Mouse (Mus musculus) splenic B cell, adult 2 months (primary cell): ENCODE results near the gene Celf6.

Experiments
- DNase-seq: peaks from one replicate; pipeline ENCODE4 v3.0.0-alpha.2; 2011; ENCODE audit warnings: low read depth, low spot score
- H3K27me3 ChIP-seq: 2 replicates; pipeline ENCODE4 v1.6.1; 2012; ENCODE audit warnings: mild to moderate bottlenecking, low read length, moderate library complexity, mixed read lengths; ENCODE audit not compliant: control insufficient read depth, poor library complexity, insufficient read depth, severe bottlenecking
- H3K36me3 ChIP-seq: 2 replicates; pipeline ENCODE4 v1.6.1; 2012; ENCODE audit warnings: mild to moderate bottlenecking, low read length, moderate library complexity, mixed read lengths; ENCODE audit not compliant: control insufficient read depth, poor library complexity, insufficient read depth, severe bottlenecking

Gene Celf6

GRCm38 (mm10) chr9:59552610-59553009, 25.1 kb upstream of the Celf6 start:
- peaks cover 7% of the 10 kb centered on the region; the same call in 1 of the 2 replicates for H3K36me3 ChIP-seq
- no peak for DNase-seq

GRCm38 (mm10) chr9:59553719-59554118, 24.0 kb upstream of the Celf6 start:
- Histone ChIP-seq H3K27me3 (no peaks in the 10 kb centered on the region), H3K36me3 (peaks cover 9% of the 10 kb centered on the region)
- no peak for DNase-seq

More at GRCm38 (mm10) chr9:59552610-59553009, 25.1 kb upstream of the Celf6 start:
- no peaks in the 10 kb centered on the region for H3K27me3 ChIP-seq

GRCm38 (mm10) chr9:59565600-59565999, 12.1 kb upstream of the Celf6 start:
- H3K27me3 ChIP-seq: no peaks in the 10 kb centered on the region
- peak; percentile 88 for DNase-seq
- H3K36me3 ChIP-seq: peaks cover 11% of the 10 kb centered on the region

GRCm38 (mm10) chr9:59567111-59567510, 10.6 kb upstream of the Celf6 start:
- Histone ChIP-seq H3K27me3 (no peaks in the 10 kb centered on the region), H3K36me3 (peaks cover 6% of the 10 kb centered on the region)
- peak; percentile 88 for DNase-seq

GRCm38 (mm10) chr9:59571852-59572251, 5.9 kb upstream of the Celf6 start:
- no peak for DNase-seq
- no peaks in the 10 kb centered on the region for H3K36me3 ChIP-seq
- H3K27me3 ChIP-seq: no peaks in the 10 kb centered on the region

GRCm38 (mm10) chr9:59577401-59577800, 316 bp upstream of the Celf6 start:
- Histone ChIP-seq H3K27me3 (0 out of 2 replicates have a peak, but pooled peaks cover 2% of the 10 kb centered on the region), H3K36me3 (no peaks in the 10 kb centered on the region)
- no peak for DNase-seq

- no peak for DNase-seq
- Histone ChIP-seq H3K36me3 (no peaks in the 10 kb centered on the region), H3K27me3 (0 out of 2 replicates have a peak, but pooled peaks cover 2% of the 10 kb centered on the region)
These were observed 769 bp downstream of the Celf6 start for GRCm38 (mm10) chr9:59578505-59578867.

- Histone ChIP-seq H3K27me3 (no peaks in the 10 kb centered on the region), H3K36me3 (no peaks in the 10 kb centered on the region)
- peak; percentile 76 for DNase-seq
These were observed 7.2 kb downstream of the Celf6 start for GRCm38 (mm10) chr9:59584871-59585308.

- Histone ChIP-seq H3K36me3 (no peaks in the 10 kb centered on the region), H3K27me3 (no peaks in the 10 kb centered on the region)
- no peak for DNase-seq
These were observed 10.5 kb downstream of the Celf6 start for GRCm38 (mm10) chr9:59588252-59588651.

- no peaks in the 10 kb centered on the region for H3K36me3 ChIP-seq
- DNase-seq: no peak
- no peaks in the 10 kb centered on the region for H3K27me3 ChIP-seq
These were observed 11.3 kb downstream of the Celf6 start for GRCm38 (mm10) chr9:59588710-59589671.

GRCm38 (mm10) chr9:59589703-59590439, 12.2 kb downstream of the Celf6 start:
- DNase-seq: no peak
- no peaks in the 10 kb centered on the region for H3K27me3 ChIP-seq
- H3K36me3 ChIP-seq: no peaks in the 10 kb centered on the region

GRCm38 (mm10) chr9:59601661-59602060, 23.9 kb downstream of the Celf6 start:
- Histone ChIP-seq H3K27me3 (no peaks in the 10 kb centered on the region; the same call in 1 of the 2 replicates), H3K36me3 (no peaks in the 10 kb centered on the region)
- DNase-seq: no peak

GRCm38 (mm10) chr9:59605967-59606366, 28.2 kb downstream of the Celf6 start:
- Histone ChIP-seq H3K36me3 (no peaks in the 10 kb centered on the region), H3K27me3 (no peaks in the 10 kb centered on the region; the same call in 1 of the 2 replicates)
- no peak for DNase-seq

- Histone ChIP-seq H3K27me3 (no peaks in the 10 kb centered on the region), H3K36me3 (no peaks in the 10 kb centered on the region)
- DNase-seq: no peak
These were observed 33.2 kb downstream of the Celf6 start for GRCm38 (mm10) chr9:59610950-59611349.

- no peak for DNase-seq
- H3K36me3 ChIP-seq: no peaks in the 10 kb centered on the region
- H3K27me3 ChIP-seq: no peaks in the 10 kb centered on the region
These were observed 38.1 kb downstream of the Celf6 start for GRCm38 (mm10) chr9:59615797-59616196.
